Mouse (Mus musculus) heart, embryonic 14.5 days (tissue): ENCODE results near the gene Agtpbp1. TPM values are rescaled to one million over a fixed set of nuclear protein-coding genes. Genes with fewer than 3 reads are reported as not detected.

Experiments
- ATAC-seq: fragments of 200-750 bp; cut with Nextera tagmentation; 2 replicates; pipeline ENCODE4 v1.8.0; 2017; ENCODE audit warnings: low read depth, moderate TSS enrichment; ENCODE audit not compliant: insufficient number of reproducible peaks, insufficient read depth, low FRiP score
- H3K27ac ChIP-seq, 2 experiments: fragments of 200-500 bp in 1 of 2; fragments of 300-500 bp in 1 of 2; sonication (generic) in 1 of 2; replicated peaks in 1 of 2; 2 replicates each; pipeline ENCODE4 v1.5.1; 2012 to 2014; ENCODE audit warnings: low read depth in 2 of 2, low read length in 2 of 2, control low read depth in 1 of 2, mild to moderate bottlenecking in 1 of 2, mixed read lengths in 1 of 2; ENCODE audit not compliant: control insufficient read depth in 1 of 2, insufficient read depth in 1 of 2
- H3K27me3 ChIP-seq: fragments of 300-500 bp; sonication (generic); 2 replicates; pipeline ENCODE4 v1.6.1; 2014; ENCODE audit warnings: mild to moderate bottlenecking, low read length, control low read depth; ENCODE audit not compliant: control insufficient read depth, insufficient read depth
- H3K36me3 ChIP-seq: fragments of 300-500 bp; sonication (generic); 2 replicates; pipeline ENCODE4 v1.6.1; 2014; ENCODE audit warnings: mild to moderate bottlenecking, control low read depth, low read length, mixed read lengths; ENCODE audit not compliant: control insufficient read depth, insufficient read depth
- H3K4me1 ChIP-seq, 2 experiments: fragments of 200-500 bp in 1 of 2; fragments of 300-500 bp in 1 of 2; sonication (generic) in 1 of 2; 2 replicates each; pipeline ENCODE4 v1.6.1; 2012 to 2014; ENCODE audit warnings: low read length in 2 of 2, control low read depth in 1 of 2, mixed read lengths in 1 of 2; ENCODE audit not compliant: control insufficient read depth in 2 of 2, insufficient read depth in 2 of 2
- H3K4me2 ChIP-seq: fragments of 300-500 bp; sonication (generic); 2 replicates; pipeline ENCODE4 v1.6.1; 2014; ENCODE audit warnings: mild to moderate bottlenecking, low read length
- H3K4me3 ChIP-seq, 2 experiments: fragments of 200-500 bp in 1 of 2; fragments of 300-500 bp in 1 of 2; sonication (generic) in 1 of 2; 2 replicates each; pipeline ENCODE4 v1.5.1; 2012 to 2014; ENCODE audit warnings: low read length in 2 of 2, mild to moderate bottlenecking in 2 of 2, control low read depth in 1 of 2, low read depth in 1 of 2, moderate library complexity in 1 of 2; ENCODE audit not compliant: control insufficient read depth in 1 of 2, insufficient read depth in 1 of 2
- H3K9ac ChIP-seq: fragments of 300-500 bp; sonication (generic); 2 replicates; pipeline ENCODE4 v1.6.1; 2014; ENCODE audit warnings: mild to moderate bottlenecking, low read length
- H3K9me3 ChIP-seq: fragments of 300-500 bp; sonication (generic); 2 replicates; pipeline ENCODE4 v1.6.1; 2016; ENCODE audit warnings: low read length, control low read depth; ENCODE audit not compliant: control insufficient read depth
- WGBS: fragments of 180-500 bp; shearing (Covaris S2); extraction: QIAGEN DNeasy Blood & Tissue Kit; methylation state at CpG from one replicate; pipeline ENCODE4 v1.1.7; 2014; 5-methylcytosine and 5-hydroxymethylcytosine counted together
- polyA plus RNA-seq: library from polyadenylated mRNA; unstranded; fragments of >200 nt; fragmentation: Nextera tagmentation; extraction: Ambion mirVana; gene quantifications from 2 replicates; pipeline ENCODE4 v1.2.1, GENCODE M21; 2014

Gene Agtpbp1
- polyA plus RNA-seq, 1 experiment from 2014 or later, result 15.1 TPM

- Histone ChIP-seq H3K9ac (no peak overlapping the region), H3K36me3 (no peaks in the 10 kb centered on the region), H3K4me2 (no peak overlapping the region), H3K27me3 (no peaks in the 10 kb centered on the region), H3K27ac (no peak overlapping the region), H3K4me3 (no peak overlapping the region), H3K9me3 (no peaks in the 10 kb centered on the region), H3K4me1 (0 out of 4 replicates have a peak, but pooled peaks cover 0 to 4% of the 10 kb centered on the region in 2 experiments)
- ATAC-seq, result no peak
- 89% methylated on average over 4 of the region's 4 CpGs for WGBS
Measured at GRCm38 (mm10) chr13:59580954-59581353, 4.1 kb downstream of the Agtpbp1 start.

- no peaks in the 10 kb centered on the region for H3K27me3 ChIP-seq
- no peak overlapping the region for H3K4me2 ChIP-seq
- ATAC-seq, result no peak
- H3K9ac ChIP-seq, result no peak overlapping the region
- no peaks in the 10 kb centered on the region for H3K36me3 ChIP-seq
- no peak overlapping the region for H3K27ac ChIP-seq
- no peak overlapping the region for H3K4me3 ChIP-seq
- WGBS, result 71% methylated on average over 2 of the region's 2 CpGs
- H3K9me3 ChIP-seq, result no peaks in the 10 kb centered on the region
- no peaks in the 10 kb centered on the region for H3K4me1 ChIP-seq
Measured at GRCm38 (mm10) chr13:59572549-59572948, 12.5 kb downstream of the Agtpbp1 start.

GRCm38 (mm10) chr13:59571107-59571506 lies 13.9 kb downstream of the Agtpbp1 start:
- Histone ChIP-seq H3K27me3 (no peaks in the 10 kb centered on the region), H3K9ac (no peak overlapping the region), H3K4me3 (no peak overlapping the region), H3K36me3 (no peaks in the 10 kb centered on the region), H3K4me2 (no peak overlapping the region), H3K9me3 (no peaks in the 10 kb centered on the region), H3K27ac (no peak overlapping the region), H3K4me1 (no peaks in the 10 kb centered on the region)
- no peak for ATAC-seq
- 69% methylated on average over 6 of the region's 6 CpGs for WGBS

GRCm38 (mm10) chr13:59565945-59566520 lies 19.0 kb downstream of the Agtpbp1 start:
- H3K4me1 ChIP-seq, result no peaks in the 10 kb centered on the region
- WGBS, result 48% methylated on average over 9 of the region's 9 CpGs

GRCm38 (mm10) chr13:59564923-59565322 lies 20.1 kb downstream of the Agtpbp1 start:
- H3K27ac ChIP-seq, result no peak overlapping the region
- H3K4me1 ChIP-seq, result no peaks in the 10 kb centered on the region
- no peak overlapping the region for H3K9ac ChIP-seq
- no peak overlapping the region for H3K4me3 ChIP-seq
- H3K4me2 ChIP-seq, result no peak overlapping the region
- H3K27me3 ChIP-seq, result no peaks in the 10 kb centered on the region
- H3K36me3 ChIP-seq, result no peaks in the 10 kb centered on the region
- 76% methylated on average over 10 of the region's 10 CpGs for WGBS
- ATAC-seq, result no peak
- H3K9me3 ChIP-seq, result no peaks in the 10 kb centered on the region

More at GRCm38 (mm10) chr13:59565945-59566520, 19.0 kb downstream of the Agtpbp1 start:
- no peak overlapping the region for H3K4me2 ChIP-seq
- no peak overlapping the region for H3K9ac ChIP-seq
- no peaks in the 10 kb centered on the region for H3K36me3 ChIP-seq
- no peak for ATAC-seq
- H3K27me3 ChIP-seq, result no peaks in the 10 kb centered on the region
- no peak overlapping the region for H3K27ac ChIP-seq
- H3K9me3 ChIP-seq, result no peaks in the 10 kb centered on the region
- no peak overlapping the region for H3K4me3 ChIP-seq

- Histone ChIP-seq H3K9ac (no peak overlapping the region), H3K4me1 (no peaks in the 10 kb centered on the region), H3K4me2 (no peak overlapping the region), H3K36me3 (no peaks in the 10 kb centered on the region), H3K9me3 (no peaks in the 10 kb centered on the region), H3K27ac (no peak overlapping the region), H3K4me3 (no peak overlapping the region), H3K27me3 (no peaks in the 10 kb centered on the region)
- no peak for ATAC-seq
- 74% methylated on average over 4 of the region's 4 CpGs for WGBS
Measured at GRCm38 (mm10) chr13:59564505-59564904, 20.5 kb downstream of the Agtpbp1 start.

GRCm38 (mm10) chr13:59562471-59562870 lies 22.6 kb downstream of the Agtpbp1 start:
- Histone ChIP-seq H3K9me3 (no peaks in the 10 kb centered on the region), H3K4me1 (no peaks in the 10 kb centered on the region), H3K4me3 (no peak overlapping the region), H3K9ac (no peak overlapping the region), H3K27me3 (no peaks in the 10 kb centered on the region), H3K27ac (no peak overlapping the region), H3K4me2 (no peak overlapping the region), H3K36me3 (no peaks in the 10 kb centered on the region)
- no peak for ATAC-seq
- WGBS, result 77% methylated on average over 2 of the region's 2 CpGs

- H3K4me2 ChIP-seq, result no peak overlapping the region
- no peaks in the 10 kb centered on the region for H3K36me3 ChIP-seq
- ATAC-seq, result no peak
- no peaks in the 10 kb centered on the region for H3K27me3 ChIP-seq
- WGBS, result 88% methylated on average over 5 of the region's 5 CpGs
- no peaks in the 10 kb centered on the region for H3K9me3 ChIP-seq
- H3K27ac ChIP-seq, result no peak overlapping the region
- H3K4me3 ChIP-seq, result no peak overlapping the region
- no peak overlapping the region for H3K9ac ChIP-seq
- H3K4me1 ChIP-seq, result peaks cover 4 to 11% of the 10 kb centered on the region in 2 experiments
Measured at GRCm38 (mm10) chr13:59558776-59559175, 26.3 kb downstream of the Agtpbp1 start.
